Mouse (Mus musculus) hindbrain, embryonic 15.5 days (tissue): ENCODE measurements around the gene Scamp5. TPM values are rescaled to one million over a fixed set of nuclear protein-coding genes. Genes with fewer than 3 reads are reported as not detected.

ENCODE experiments used
- ATAC-seq: fragments of 200-750 bp; cut with Nextera tagmentation; 2 replicates; pipeline ENCODE4 v1.8.0; 2017; ENCODE audit warnings: low read depth, moderate number of reproducible peaks, moderate TSS enrichment; ENCODE audit not compliant: low FRiP score
- H3K27ac ChIP-seq: fragments of 300-500 bp; sonication (generic); replicated peaks from 2 replicates; pipeline ENCODE4 v1.5.1; 2015; ENCODE audit warnings: mild to moderate bottlenecking, inconsistent platforms
- H3K27me3 ChIP-seq: fragments of 300-500 bp; sonication (generic); 2 replicates; pipeline ENCODE4 v1.6.1; 2015; ENCODE audit warnings: control low read depth, inconsistent platforms
- H3K36me3 ChIP-seq: fragments of 300-500 bp; sonication (generic); 2 replicates; pipeline ENCODE4 v1.6.1; 2015; ENCODE audit warnings: control low read depth, inconsistent platforms
- H3K4me1 ChIP-seq: fragments of 300-500 bp; sonication (generic); replicated peaks from 2 replicates; pipeline ENCODE4 v1.6.1; 2015; ENCODE audit warnings: control low read depth, inconsistent platforms
- H3K4me2 ChIP-seq: fragments of 300-500 bp; sonication (generic); 2 replicates; pipeline ENCODE4 v1.6.1; 2015; ENCODE audit warnings: moderate library complexity, mild to moderate bottlenecking, inconsistent platforms
- H3K4me3 ChIP-seq: fragments of 300-500 bp; sonication (generic); 2 replicates; pipeline ENCODE4 v1.5.1; 2015; ENCODE audit warnings: mild to moderate bottlenecking, inconsistent platforms
- H3K9ac ChIP-seq: fragments of 300-500 bp; sonication (generic); 2 replicates; pipeline ENCODE4 v1.6.1; 2015; ENCODE audit warnings: inconsistent platforms
- H3K9me3 ChIP-seq: fragments of 300-500 bp; sonication (generic); 2 replicates; pipeline ENCODE4 v1.6.1; 2016; ENCODE audit warnings: control low read depth, inconsistent platforms
- WGBS: fragments of 180-500 bp; shearing (Covaris S2); methylation state at CpG from one replicate; pipeline ENCODE4 v1.1.7; 2015; 5-methylcytosine and 5-hydroxymethylcytosine counted together
- polyA plus RNA-seq: library from polyadenylated mRNA; unstranded; fragments of >200 nt; fragmentation: Nextera tagmentation; extraction: Ambion mirVana; gene quantifications from 2 replicates; pipeline ENCODE4 v1.2.1, GENCODE M21; 2015

The Scamp5 gene
- polyA plus RNA-seq, 1 experiment from 2014 or later, result 139 TPM

GRCm38 (mm10) chr9:57404036-57404435 lies 63.8 kb downstream of the Scamp5 start:
- Histone ChIP-seq H3K4me1 (no peaks in the 10 kb centered on the region), H3K9ac (no peak overlapping the region), H3K36me3 (no peaks in the 10 kb centered on the region), H3K27me3 (no peaks in the 10 kb centered on the region), H3K9me3 (no peaks in the 10 kb centered on the region; the same call in 1 of the 2 replicates), H3K4me2 (no peak overlapping the region), H3K4me3 (no peak overlapping the region), H3K27ac (no peak overlapping the region)
- ATAC-seq, result no peak
- 91% methylated on average over 5 of the region's 5 CpGs for WGBS

GRCm38 (mm10) chr9:57402318-57403251 lies 65.3 kb downstream of the Scamp5 start:
- ATAC-seq, result no peak
- Histone ChIP-seq H3K36me3 (no peaks in the 10 kb centered on the region), H3K4me1 (no peaks in the 10 kb centered on the region), H3K27me3 (no peaks in the 10 kb centered on the region), H3K27ac (no peak overlapping the region), H3K9ac (no peak overlapping the region), H3K9me3 (no peaks in the 10 kb centered on the region; the same call in 1 of the 2 replicates), H3K4me2 (no peak overlapping the region), H3K4me3 (no peak overlapping the region)
- 91% methylated on average over 15 of the region's 15 CpGs for WGBS

GRCm38 (mm10) chr9:57398773-57399172 lies 69.1 kb downstream of the Scamp5 start:
- Histone ChIP-seq H3K27me3 (no peaks in the 10 kb centered on the region), H3K36me3 (no peaks in the 10 kb centered on the region), H3K4me2 (no peak overlapping the region), H3K4me1 (no peaks in the 10 kb centered on the region), H3K9me3 (no peaks in the 10 kb centered on the region; the same call in 1 of the 2 replicates), H3K9ac (no peak overlapping the region), H3K4me3 (no peak overlapping the region), H3K27ac (no peak overlapping the region)
- ATAC-seq, result no peak
- WGBS, result 100% methylated on average over 2 of the region's 2 CpGs

- H3K9me3 ChIP-seq, result no peaks in the 10 kb centered on the region
- WGBS, result 90% methylated on average over 1 of the region's 1 CpGs
- no peaks in the 10 kb centered on the region for H3K27me3 ChIP-seq
- no peaks in the 10 kb centered on the region for H3K36me3 ChIP-seq
- H3K27ac ChIP-seq, result no peak overlapping the region
- no peak for ATAC-seq
- H3K4me2 ChIP-seq, result no peak overlapping the region
- H3K4me3 ChIP-seq, result no peak overlapping the region
- no peak overlapping the region for H3K9ac ChIP-seq
- H3K4me1 ChIP-seq, result no peaks in the 10 kb centered on the region
These were observed 75.0 kb downstream of the Scamp5 start for GRCm38 (mm10) chr9:57392892-57393291.

Other genes starting within 250 kb of the Scamp5 start
- gene Trcg1, start 231.5 kb downstream of the Scamp5 start, polyA plus RNA-seq, result not detected in 2 replicates
- gene 1700017B05Rik, start 205.4 kb downstream of the Scamp5 start, polyA plus RNA-seq, result 4.8 and 4.9 TPM in 2 replicates
- 20.3 and 21.3 TPM in 2 replicates for gene Ppcdc, start 27.9 kb downstream of the Scamp5 start, polyA plus RNA-seq
- 17.7 and 18.0 TPM in 2 replicates for gene Rpp25, start 36.0 kb upstream of the Scamp5 start, polyA plus RNA-seq
- gene Cox5a, start 53.2 kb upstream of the Scamp5 start, polyA plus RNA-seq, result 894 and 915 TPM in 2 replicates
- gene Fam219b, start 69.5 kb upstream of the Scamp5 start, polyA plus RNA-seq, result 25.0 TPM in 2 replicates
- gene Mpi, start 84.7 kb upstream of the Scamp5 start, polyA plus RNA-seq, result 74.7 and 75.9 TPM in 2 replicates
- 48.6 and 48.9 TPM in 2 replicates for gene Scamp2, start 92.9 kb upstream of the Scamp5 start, polyA plus RNA-seq
- 30.9 and 34.6 TPM in 2 replicates for gene Ulk3, start 121.4 kb upstream of the Scamp5 start, polyA plus RNA-seq
- 0.19 and 1.3 TPM in 2 replicates for gene Cplx3, start 138.2 kb upstream of the Scamp5 start, polyA plus RNA-seq
- not detected in 2 replicates for gene Lman1l, start 152.7 kb upstream of the Scamp5 start, polyA plus RNA-seq
- 36.6 and 44.5 TPM in 2 replicates for gene Csk, start 185.6 kb upstream of the Scamp5 start, polyA plus RNA-seq
- gene Cyp1a2, start 215.6 kb upstream of the Scamp5 start, polyA plus RNA-seq, result not detected in 2 replicates
- gene Cyp1a1, start 219.9 kb upstream of the Scamp5 start, polyA plus RNA-seq, result 0.05 and 0.19 TPM in 2 replicates
- gene Edc3, start 240.5 kb upstream of the Scamp5 start, polyA plus RNA-seq, result 30.8 and 31.0 TPM in 2 replicates